Comparison of ENCODE assay signal across 8 mouse cellular contexts in the genomic region with DNA sequence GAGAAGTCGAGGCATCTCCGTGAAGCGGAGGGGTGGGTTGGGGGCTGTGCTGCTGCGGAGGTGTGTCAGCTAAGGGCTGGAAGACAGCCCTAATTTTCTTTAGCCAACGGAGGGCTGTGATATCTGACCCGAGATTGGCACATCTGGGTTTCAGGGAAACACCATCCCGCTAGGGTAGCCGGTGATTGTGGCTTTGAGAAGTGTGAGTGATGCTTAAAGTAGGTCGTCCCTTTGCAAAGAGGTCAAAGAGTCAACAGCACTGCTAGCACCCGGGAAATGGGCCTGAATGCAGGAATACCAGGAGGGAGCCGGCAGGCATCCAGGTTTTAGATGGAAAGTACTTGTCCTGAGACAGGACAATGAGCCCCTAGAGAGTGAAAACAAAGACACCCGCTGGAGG. TPM values are rescaled to one million over a fixed set of nuclear protein-coding genes. Genes with fewer than 3 reads are reported as not detected.
DNase-seq lines count a peak whose midpoint lies in the region; ATAC-seq lines count a peak whose summit lies in the region.

No protein-coding gene starts in this region.

- H3K27me3 ChIP-seq in neural tube, embryonic 11.5 days (ENCODE audit: control insufficient read depth, insufficient read depth, low read length), result no peaks in the 10 kb centered on the region
- H3K27me3 ChIP-seq in forebrain, embryonic 11.5 days (ENCODE audit: control insufficient read depth, insufficient read depth, low read length), result no peaks in the 10 kb centered on the region
- H3K27me3 ChIP-seq in limb, embryonic 15.5 days, result no peaks in the 10 kb centered on the region
- no peaks in the 10 kb centered on the region; the same call in 1 of the 2 replicates for H3K27me3 ChIP-seq in splenic B cell, adult 2 months (ENCODE audit: control insufficient read depth, insufficient read depth, low read length, poor library complexity, severe bottlenecking)

- 1% methylated on average over 12 of the region's 12 CpGs for WGBS in neural tube, embryonic 11.5 days
- WGBS in forebrain, embryonic 11.5 days, result under 1% methylated on average over 12 of the region's 12 CpGs
- WGBS in limb, embryonic 15.5 days, result 4% methylated on average over 12 of the region's 12 CpGs

- H3K27ac ChIP-seq in neural tube, embryonic 11.5 days (ENCODE audit: low read depth, low read length), result no peak overlapping the region
- no peak overlapping the region for H3K27ac ChIP-seq in forebrain, embryonic 11.5 days (ENCODE audit: low read depth, low read length)
- H3K27ac ChIP-seq in limb, embryonic 15.5 days, result no peak overlapping the region

- H3K9ac ChIP-seq in neural tube, embryonic 11.5 days (ENCODE audit: low read length), result 0 out of 2 replicates have a peak overlapping the region, but pooled peaks have one; percentile 1
- peak overlapping the region; percentile 43 for H3K9ac ChIP-seq in forebrain, embryonic 11.5 days (ENCODE audit: low read length)
- no peak overlapping the region for H3K9ac ChIP-seq in limb, embryonic 15.5 days

- H3K4me3 ChIP-seq in neural tube, embryonic 11.5 days (ENCODE audit: low read depth, low read length), result no peak overlapping the region
- H3K4me3 ChIP-seq in forebrain, embryonic 11.5 days (ENCODE audit: low read depth, low read length), result peak overlapping the region; percentile 30
- peak overlapping the region; percentile 22 for H3K4me3 ChIP-seq in limb, embryonic 15.5 days

- H3K9me3 ChIP-seq in neural tube, embryonic 11.5 days (ENCODE audit: control insufficient read depth, low read length), result no peaks in the 10 kb centered on the region
- H3K9me3 ChIP-seq in forebrain, embryonic 11.5 days (ENCODE audit: control insufficient read depth, low read length), result no peaks in the 10 kb centered on the region
- no peaks in the 10 kb centered on the region for H3K9me3 ChIP-seq in limb, embryonic 15.5 days

- ATAC-seq in neural tube, embryonic 11.5 days (ENCODE audit: insufficient read depth, low FRiP score, low TSS enrichment), result no peak
- ATAC-seq in forebrain, embryonic 11.5 days (replicated peaks; ENCODE audit: low FRiP score), result peak; percentile 43; the same call in 1 of the 2 replicates
- ATAC-seq in limb, embryonic 15.5 days (ENCODE audit: insufficient number of reproducible peaks, low FRiP score, low TSS enrichment, low read depth), result no peak

- peaks cover 6% of the 10 kb centered on the region; the same call in 1 of the 2 replicates for H3K4me1 ChIP-seq in neural tube, embryonic 11.5 days (ENCODE audit: control insufficient read depth, insufficient read depth, low read length)
- H3K4me1 ChIP-seq in forebrain, embryonic 11.5 days (replicated peaks; ENCODE audit: control insufficient read depth, insufficient read depth, low read length), result peaks cover 4% of the 10 kb centered on the region; the same call in 1 of the 2 replicates
- H3K4me1 ChIP-seq in limb, embryonic 15.5 days, result peaks cover 2% of the 10 kb centered on the region; the same call in 1 of the 2 replicates

- no peak for DNase-seq in neural tube, embryonic 11.5 days (ENCODE audit: low spot score)
- no peak for DNase-seq in neural tube, embryonic 10.5 days (ENCODE audit: extremely low spot score, low spot score)
- no peak for DNase-seq in forebrain, embryonic 11.5 days (ENCODE audit: low spot score)
- peak; percentile 31 for DNase-seq in splenic B cell, adult 2 months (ENCODE audit: low read depth, low spot score)
- no peak for DNase-seq in cerebellum, adult 11-12 months
- DNase-seq in layer of hippocampus, postnatal 14 days (ENCODE audit: low spot score in 2 of 2), result no peak
- no peak for DNase-seq in right cerebral cortex, postnatal 10 days (ENCODE audit: low spot score in 2 of 2)

- H3K36me3 ChIP-seq in neural tube, embryonic 11.5 days (ENCODE audit: control insufficient read depth, insufficient read depth, low read length), result no peaks in the 10 kb centered on the region
- no peaks in the 10 kb centered on the region for H3K36me3 ChIP-seq in forebrain, embryonic 11.5 days (ENCODE audit: control insufficient read depth, insufficient read depth, low read length)
- no peaks in the 10 kb centered on the region for H3K36me3 ChIP-seq in limb, embryonic 15.5 days
- H3K36me3 ChIP-seq in splenic B cell, adult 2 months (ENCODE audit: control insufficient read depth, insufficient read depth, low read length, poor library complexity, severe bottlenecking), result no peaks in the 10 kb centered on the region

- peak overlapping the region; percentile 27 for H3K4me2 ChIP-seq in neural tube, embryonic 11.5 days (ENCODE audit: low read depth)
- H3K4me2 ChIP-seq in forebrain, embryonic 11.5 days (ENCODE audit: low read depth, low read length, severe bottlenecking), result peak overlapping the region; percentile 52
- peak overlapping the region; percentile 46 for H3K4me2 ChIP-seq in limb, embryonic 15.5 days

RNA-seq across cellular contexts. Expression of a gene that starts 22.0 kb away (rescaled TPM):
- 0.43 and 1.1 TPM in 2 replicates for polyA plus RNA-seq in neural tube, embryonic 11.5 days (2014; fragmentation: Nextera tagmentation; extraction: Ambion mirVana)
- polyA plus RNA-seq in forebrain, embryonic 11.5 days (2014; fragmentation: Nextera tagmentation; extraction: Ambion mirVana), result 12.0 and 12.4 TPM in 2 replicates
- 0.77 and 0.81 TPM in 2 replicates for polyA plus RNA-seq in limb, embryonic 15.5 days (2015; fragmentation: Nextera tagmentation; extraction: Ambion mirVana)
- total RNA-seq in layer of hippocampus, postnatal 14 days (2021), result under 1 TPM; 0.55 to 0.81 TPM
